Mouse (Mus musculus): ENCODE data around the gene Fgd3.

DNA sequence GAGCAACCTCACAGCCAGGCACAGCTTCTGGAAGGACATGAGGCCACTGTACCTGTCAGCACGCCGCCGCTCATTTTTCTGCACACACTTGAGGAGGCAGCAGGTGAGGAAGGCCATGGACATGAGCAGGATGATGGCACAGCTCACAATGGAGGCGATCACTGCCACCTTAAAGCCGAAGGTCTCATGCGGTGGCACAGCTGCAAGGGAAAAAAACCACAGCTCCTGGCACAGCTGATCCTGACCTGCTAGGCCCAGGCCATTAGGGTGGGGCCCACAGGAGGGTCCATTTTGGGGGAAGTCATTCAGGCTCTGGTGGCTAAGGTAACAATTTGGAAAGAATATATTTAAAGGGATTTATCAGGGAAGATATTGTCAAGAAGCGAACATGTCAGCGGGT, 81.4 kb downstream of the Fgd3 start:
- no peak for TF ChIP-seq CTCF (IDR thresholded peaks at IDR 0.05; ENCODE audit: extremely low read depth, insufficient read depth, insufficient read length, insufficient replicate concordance)
- TF ChIP-seq POLR2A (IDR thresholded peaks at IDR 0.05; ENCODE audit: low read depth, low read length): no peak

Data from spleen, adult 2 months (tissue).